Mouse (Mus musculus) kidney, adult 2 months (tissue): ENCODE data around the gene Parp8.

ENCODE experiments used
- CTCF ChIP-seq: fragments of 200-500 bp; conservative IDR thresholded peaks from 2 replicates; pipeline ENCODE4 v1.5.1; 2011; ENCODE audit warnings: low read depth, mild to moderate bottlenecking, control low read depth, low read length, moderate library complexity, mixed read lengths; ENCODE audit not compliant: insufficient read depth, insufficient read length
- POLR2A ChIP-seq: fragments of 200-500 bp; IDR thresholded peaks from one replicate; pipeline ENCODE4 v1.6.1; 2011; ENCODE audit warnings: low read depth, low read length, control low read depth

- TF ChIP-seq CTCF (no peak), POLR2A (no peak)
Observed at GRCm38 (mm10) chr13:116987284-116987683, 38.1 kb downstream of the Parp8 start.
